Mouse (Mus musculus) E14TG2a.4 (cell line): ENCODE measurements at regions not wholly inside any gene's neighbourhood (a gene's known extent, or its start where the extent isn't known, plus 50 kb on each side); places are given as distances from the start of the nearest gene placed in this dataset.

Experiments used
- CTCF ChIP-seq: conservative IDR thresholded peaks from 2 replicates; pipeline ENCODE4 v1.5.1; 2014; ENCODE audit warnings: low read length
- NANOG ChIP-seq: IDR thresholded peaks from 2 replicates; pipeline ENCODE4 v1.6.1; 2014; ENCODE audit warnings: borderline replicate concordance, low read length, mixed read lengths

DNA sequence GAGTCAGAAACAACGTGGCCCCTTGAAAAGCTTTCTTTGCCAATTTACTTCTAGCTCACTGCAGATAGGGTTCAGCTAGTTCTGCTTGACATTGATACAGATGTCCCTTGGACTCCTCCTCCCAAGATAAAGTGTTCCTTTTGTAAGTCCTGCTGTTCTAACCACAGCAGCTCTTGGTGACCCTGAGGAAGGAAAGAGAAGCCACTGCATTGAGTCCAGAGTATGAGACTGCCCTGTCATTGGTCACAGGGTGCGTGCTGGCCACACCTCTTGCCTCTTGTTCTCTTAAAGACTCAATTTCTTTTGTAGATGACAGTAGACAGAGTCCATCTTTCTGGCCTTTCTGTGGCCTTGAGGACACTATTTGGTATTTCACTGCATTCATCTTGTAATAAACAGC lies 74.7 kb upstream of the Zc3h12c start:
- no peak for TF ChIP-seq CTCF
- no peak for TF ChIP-seq NANOG
